Mouse (Mus musculus): ENCODE results near the gene Grap.
A peak's percentile ranks its signal among the peaks of the same experiment; 100 is the strongest.

Grap gene

DNA sequence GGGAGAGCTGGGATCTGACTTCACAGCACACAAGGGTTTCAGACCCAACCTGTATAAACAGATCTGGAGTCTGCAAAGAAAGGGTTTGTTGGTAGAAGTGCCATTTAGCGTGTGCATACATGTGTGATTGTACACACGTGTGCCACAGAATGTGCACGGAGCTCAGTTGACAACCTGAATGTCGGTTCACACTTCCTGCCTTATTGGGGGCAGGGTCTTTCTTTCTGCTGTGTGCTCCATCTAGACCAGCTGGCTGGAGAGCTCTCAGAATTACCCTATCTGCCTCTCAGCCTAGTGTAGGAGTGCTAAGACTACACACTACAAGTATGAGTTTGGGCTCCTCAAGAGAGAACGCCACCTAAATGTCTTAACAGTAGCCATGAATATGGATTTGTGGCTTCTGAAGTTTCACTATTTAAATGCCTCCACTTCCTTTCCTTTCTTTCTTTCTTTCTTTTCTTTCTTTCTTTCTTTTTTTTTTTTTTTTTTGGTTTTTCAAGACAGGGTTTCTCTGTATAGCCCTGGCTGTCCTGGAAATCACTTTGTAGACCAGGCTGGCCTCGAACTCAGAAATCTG is 13.4 kb upstream of the Grap start:
- DNase-seq (ENCODE audit: low read depth): peak; percentile 64

DNA sequence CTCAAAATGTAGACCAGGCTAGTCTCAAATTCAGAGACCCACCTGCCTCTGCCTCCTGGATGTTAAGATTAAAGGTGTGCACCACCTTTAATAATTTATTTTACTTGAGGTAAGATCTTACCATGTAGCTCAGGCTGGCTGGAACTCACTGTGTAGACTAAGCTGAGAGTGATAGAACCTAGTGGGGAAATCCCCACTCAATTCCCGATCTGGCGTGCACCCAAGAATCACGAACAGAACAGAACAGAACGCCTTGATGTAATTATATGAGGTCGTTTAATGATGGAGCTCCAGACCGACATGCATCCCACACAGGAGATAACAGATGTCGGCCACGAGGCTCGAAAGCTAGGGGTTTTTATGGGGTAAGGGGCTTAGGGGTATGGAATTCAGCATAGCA is 12.5 kb upstream of the Grap start:
- peak; percentile 59 for DNase-seq (ENCODE audit: low read depth)

DNA sequence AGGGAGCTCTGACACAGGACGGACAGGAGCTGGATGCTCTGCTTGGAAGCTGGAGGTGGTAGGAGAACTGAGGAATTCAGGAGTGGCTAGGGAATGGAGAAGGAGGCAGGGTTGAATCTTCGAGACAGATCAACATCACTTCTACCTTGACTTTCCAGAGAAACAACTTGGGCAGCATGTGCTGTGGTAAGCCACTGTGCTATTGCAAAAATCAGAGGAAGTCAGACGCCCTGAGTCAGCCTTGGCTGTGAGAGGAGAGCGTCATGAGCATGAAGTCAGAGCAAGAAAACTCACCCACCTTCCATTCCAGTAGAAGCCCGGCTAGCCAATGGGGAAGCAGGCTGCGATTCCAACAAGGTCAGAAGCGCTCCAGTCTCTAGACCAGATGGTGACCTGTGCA is 11.0 kb upstream of the Grap start:
- DNase-seq (ENCODE audit: low read depth): peak; percentile 73

GRCm38 (mm10) chr11:61643184-61643961 is 9.7 kb upstream of the Grap start:
- peak; percentile 39 for DNase-seq (ENCODE audit: low read depth)

DNA sequence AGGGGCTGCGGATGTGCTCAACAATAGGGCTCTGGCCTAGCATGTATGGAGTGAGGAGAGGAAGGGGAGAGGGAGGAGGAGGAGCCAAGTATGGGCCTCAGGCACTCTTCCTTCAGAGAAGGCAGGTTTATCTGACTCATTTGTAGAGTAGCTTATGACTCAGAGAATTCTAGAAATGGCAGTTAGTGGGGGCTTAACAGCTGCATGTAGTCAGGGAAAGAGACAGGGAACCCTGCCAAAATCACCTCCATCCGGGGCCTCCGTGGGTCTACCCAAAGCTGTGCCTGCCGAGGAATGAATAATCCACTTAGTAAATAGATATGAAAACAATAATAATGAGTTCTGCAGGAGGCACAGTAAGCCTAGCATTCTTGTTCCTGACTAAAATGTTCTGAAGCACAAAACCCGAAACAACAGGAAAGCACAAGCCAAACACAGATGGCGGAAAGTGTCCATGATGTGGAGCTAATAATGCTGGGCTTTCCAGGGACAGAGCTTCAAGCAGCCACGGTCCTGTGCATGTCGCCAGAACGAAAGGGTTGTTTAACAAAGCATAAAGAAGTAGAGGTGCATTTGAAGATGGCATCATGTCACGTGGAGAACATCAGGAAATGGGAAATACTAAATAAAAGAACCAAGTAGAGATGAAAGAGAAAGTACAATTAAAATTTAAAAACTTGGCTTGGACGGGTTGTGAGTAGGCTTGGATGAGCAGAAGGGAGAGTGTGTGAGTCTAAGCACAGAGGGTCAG is 8.3 kb upstream of the Grap start:
- peak; percentile 90 for DNase-seq (ENCODE audit: low read depth)

DNA sequence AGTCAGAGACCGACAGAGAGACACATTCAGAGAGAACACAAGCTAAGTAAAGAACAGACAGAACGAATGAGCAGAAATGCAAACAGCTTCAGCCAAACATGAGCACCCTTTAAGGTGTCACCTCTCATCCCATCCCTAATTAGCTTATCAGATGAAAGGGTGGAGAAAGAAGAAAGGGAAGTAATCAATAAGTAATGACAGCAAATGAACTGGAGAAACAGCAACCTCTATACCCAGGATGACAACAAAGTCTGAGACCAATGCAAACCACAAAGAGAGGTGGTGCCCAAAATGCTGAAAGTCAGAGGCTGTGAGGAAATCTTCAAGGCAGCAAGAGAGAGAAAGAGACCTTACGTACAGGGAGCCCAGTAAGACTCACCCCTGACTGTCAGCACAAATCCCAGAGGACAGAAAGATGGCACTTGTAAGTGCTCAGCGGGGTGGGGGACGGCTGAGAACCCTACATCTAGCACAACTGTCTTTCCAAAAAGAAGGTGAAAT is 7.7 kb upstream of the Grap start:
- DNase-seq (ENCODE audit: low read depth): peak; percentile 81

DNA sequence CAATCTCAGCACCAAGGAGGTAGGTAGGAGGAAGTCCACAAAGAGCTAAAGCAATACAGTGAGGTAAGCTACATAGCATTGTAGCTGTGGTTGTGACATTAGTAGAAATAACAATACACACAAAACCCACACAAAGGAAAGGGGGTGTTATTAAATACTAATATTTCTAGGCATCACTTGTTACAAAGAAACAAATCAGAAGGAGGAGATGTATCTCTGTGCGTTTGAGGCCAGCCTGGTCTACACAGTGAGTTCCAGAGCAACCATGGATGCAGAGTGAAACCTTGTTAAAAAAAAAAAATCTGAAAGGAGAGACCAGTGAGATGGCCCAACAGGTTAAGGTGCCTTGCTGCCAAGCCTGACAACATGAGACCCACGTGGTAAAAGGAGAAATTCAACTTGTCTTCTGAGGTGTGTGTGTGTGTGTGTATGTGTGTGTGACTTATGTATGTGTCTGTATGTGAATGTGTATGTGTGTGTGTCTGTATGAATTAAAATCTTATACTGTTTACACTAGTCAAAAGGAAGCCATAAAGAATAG is 6.5 kb upstream of the Grap start:
- DNase-seq (ENCODE audit: low read depth): peak; percentile 48

DNA sequence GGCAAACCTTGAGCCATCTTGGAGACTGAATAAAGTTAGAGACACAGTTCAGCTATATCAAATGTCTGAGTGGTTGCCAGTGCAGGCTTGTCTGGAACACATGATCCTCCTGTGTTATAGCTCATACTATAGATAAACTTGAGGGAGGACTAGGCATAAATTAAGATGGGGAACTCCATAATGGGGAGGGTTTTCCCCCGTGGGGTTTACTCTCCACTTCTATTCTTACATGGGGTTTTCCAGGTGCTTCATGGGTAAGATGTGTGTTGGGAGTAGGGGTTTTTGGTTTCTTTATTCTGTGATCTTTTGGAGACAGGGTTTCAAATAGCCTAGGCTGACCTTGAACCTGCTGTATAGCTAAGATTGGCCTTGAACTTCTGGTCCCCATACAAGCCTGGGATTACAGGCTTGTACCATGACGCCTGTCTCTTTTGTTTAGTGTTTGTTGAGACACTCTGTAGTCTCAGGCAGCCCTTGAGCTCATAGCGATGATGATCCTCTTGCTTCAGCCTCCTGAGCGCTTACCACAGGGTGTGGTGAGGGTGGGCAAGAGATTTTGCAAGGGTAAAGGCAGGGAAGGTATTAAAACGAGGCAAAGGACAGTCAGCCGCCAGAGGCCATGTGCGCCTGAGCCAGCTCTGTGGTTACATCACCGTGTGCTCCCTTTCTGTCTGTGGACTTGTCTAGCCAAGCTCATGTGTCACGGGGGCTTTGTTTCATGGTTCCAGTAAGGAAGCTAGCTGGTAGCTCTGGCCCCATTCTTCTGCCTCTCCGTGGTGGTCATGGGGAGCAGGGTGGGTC is 5.8 kb upstream of the Grap start:
- peak; percentile 92 for DNase-seq (ENCODE audit: low read depth)

GRCm38 (mm10) chr11:61647956-61648748 is 4.9 kb upstream of the Grap start:
- DNase-seq (ENCODE audit: low read depth): peak; percentile 79

GRCm38 (mm10) chr11:61648749-61649115 is 4.3 kb upstream of the Grap start:
- peak; percentile 63 for DNase-seq (ENCODE audit: low read depth)

DNA sequence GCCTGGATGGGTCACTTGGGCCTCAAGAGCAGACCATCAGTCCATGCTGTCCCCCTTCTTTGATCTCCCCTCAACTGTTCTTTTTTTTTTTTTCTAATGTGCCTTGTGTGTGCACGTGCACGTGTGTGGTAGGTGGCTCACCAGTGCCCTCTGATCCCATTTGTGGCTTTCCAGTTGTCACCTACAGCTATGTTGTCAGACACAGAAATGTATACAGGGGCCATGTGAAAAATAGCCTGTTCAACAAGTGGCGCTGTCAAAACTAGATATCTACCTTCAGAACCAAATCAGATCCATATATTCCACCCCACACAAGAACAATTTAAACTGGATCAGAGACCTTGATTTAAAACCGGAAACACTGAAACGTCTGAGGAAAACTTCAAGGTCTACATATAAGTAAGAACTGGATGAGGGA is 3.9 kb upstream of the Grap start:
- DNase-seq (ENCODE audit: low read depth): no peak

- DNase-seq (ENCODE audit: low read depth): peak; percentile 38
Observed at GRCm38 (mm10) chr11:61649626-61650025, 3.4 kb upstream of the Grap start.

- DNase-seq (ENCODE audit: low read depth): peak; percentile 76
Observed at GRCm38 (mm10) chr11:61650470-61651265, 2.4 kb upstream of the Grap start.

DNA sequence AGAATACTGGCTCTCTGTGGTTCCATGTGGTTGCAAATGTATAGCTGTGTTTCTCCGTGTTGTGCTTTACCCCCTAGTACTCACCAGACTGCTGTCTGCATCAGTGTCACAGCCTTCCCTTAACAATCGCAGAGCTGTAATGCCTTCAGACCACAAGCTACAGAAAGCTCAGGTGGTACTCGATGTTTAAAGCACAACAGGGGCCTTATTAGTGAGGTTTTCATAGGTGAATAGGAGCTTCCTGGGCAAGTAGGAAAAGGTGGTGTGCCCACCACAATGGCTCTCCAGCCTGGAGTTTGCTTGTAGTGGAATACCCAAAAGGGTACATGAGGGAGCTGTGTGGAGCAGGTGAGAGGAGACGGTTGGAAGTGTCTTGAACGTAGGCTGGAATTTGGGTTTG is 849 bp upstream of the Grap start:
- peak; percentile 60 for DNase-seq (ENCODE audit: low read depth)

DNA sequence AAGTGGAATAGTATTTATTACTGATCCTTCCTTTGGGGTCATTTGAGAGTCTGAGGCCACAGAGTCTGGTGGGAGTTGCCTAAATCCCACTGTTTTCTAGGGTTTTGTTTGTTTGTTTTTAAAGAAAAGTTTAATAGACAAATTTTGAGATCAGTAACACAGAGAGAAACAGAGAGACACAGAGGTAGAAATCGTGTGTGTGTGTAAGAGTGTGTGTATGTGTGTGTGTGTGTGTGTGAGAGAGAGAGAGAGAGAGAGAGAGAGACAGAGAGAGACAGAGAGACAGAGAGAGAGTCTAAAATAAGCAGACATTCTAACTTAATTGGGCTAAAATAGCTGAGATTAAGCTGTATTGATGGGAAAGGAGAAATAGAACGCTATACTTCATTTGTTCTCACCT is 503 bp downstream of the Grap start:
- DNase-seq (ENCODE audit: low read depth): no peak

- peak; percentile 60 for DNase-seq (ENCODE audit: low read depth)
Observed at GRCm38 (mm10) chr11:61654786-61655311, 1.8 kb downstream of the Grap start.

DNA sequence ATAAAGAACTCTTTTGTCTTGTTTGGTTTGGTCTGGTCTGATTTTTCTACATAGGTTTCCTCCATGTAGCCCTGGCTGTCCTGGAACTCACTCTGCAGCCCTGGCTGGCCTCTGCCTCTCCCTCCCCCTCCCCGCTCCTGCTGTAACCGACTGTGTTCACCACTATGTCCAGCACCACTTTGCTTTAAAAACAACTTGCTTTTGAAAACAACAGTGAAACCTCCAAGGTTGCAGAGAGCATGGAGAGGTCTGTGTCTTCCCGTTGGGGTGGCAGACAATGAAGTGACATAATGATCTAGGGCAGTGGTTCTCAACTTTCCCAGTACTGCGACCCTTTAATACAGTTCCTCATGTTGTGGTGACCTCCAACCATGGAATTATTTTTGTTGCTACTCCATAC is 2.6 kb downstream of the Grap start:
- no peak for DNase-seq (ENCODE audit: low read depth)

DNA sequence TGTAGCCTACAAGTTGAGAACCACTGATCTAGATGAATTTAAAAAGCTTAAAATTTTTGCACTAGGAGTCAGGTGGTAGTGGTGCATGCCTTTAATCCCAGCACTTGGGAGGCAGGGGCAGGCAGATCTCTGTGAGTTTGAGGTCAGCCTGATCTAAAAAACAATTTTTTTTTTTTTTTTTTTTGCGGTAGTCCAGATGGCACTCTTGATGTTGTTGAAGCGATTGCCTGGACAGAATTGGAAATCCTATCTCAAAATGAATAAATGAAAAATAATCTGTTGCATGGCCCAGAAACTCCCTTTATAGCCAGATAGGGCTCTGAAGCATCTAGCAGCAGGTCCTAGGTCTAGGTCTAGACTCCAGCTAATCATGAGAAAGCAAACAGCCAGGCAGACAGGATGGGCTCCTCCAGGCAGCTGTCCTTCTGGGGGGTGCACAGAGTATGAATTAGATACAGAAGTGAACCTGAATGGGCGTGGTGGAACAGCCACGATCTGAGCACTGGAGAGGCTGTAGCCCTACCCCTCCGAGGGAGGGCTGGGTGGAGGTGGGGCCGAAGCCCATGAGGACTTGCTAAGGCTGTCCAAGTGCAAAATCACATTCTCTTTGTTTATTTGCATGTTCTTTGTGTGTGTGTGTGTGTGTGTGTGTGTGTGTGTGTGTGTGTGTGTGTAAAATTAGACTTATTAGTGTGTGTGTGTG is 3.2 kb downstream of the Grap start:
- peak; percentile 64 for DNase-seq (ENCODE audit: low read depth)

GRCm38 (mm10) chr11:61657432-61657831 is 4.4 kb downstream of the Grap start:
- peak; percentile 65 for DNase-seq (ENCODE audit: low read depth)
